Mouse (Mus musculus) CD8-positive naive resting alpha-beta T cell, adult 2 months (primary cell): ENCODE measurements around the gene Brca2.

Experiments
- DNase-seq, 2 experiments: peaks; one replicate each; pipeline ENCODE4 v3.0.0; 2022; ENCODE audit warnings: low read depth in 2 of 2, low spot score in 2 of 2

Brca2 gene

DNA sequence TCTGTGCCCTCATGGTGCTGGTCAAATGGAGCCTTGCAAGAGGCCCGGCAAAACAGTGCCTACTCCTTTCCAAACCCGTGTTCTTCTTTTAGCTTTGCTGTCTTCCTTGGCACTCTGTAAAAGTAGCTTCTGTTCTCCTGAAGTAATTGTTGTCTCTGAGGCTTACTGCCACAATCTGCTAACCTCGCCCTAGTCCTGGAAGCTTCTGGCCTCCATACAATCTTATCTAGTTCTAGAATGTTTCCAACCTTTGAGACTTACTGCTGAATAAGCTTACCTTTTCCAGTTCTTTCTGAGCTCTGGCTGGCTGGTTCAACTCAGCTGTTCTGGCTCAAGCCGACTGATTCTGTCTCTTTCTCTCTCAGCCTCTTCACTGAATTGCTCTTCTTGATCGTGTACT is 39.4 kb downstream of the Brca2 start:
- DNase-seq, result no peak

DNA sequence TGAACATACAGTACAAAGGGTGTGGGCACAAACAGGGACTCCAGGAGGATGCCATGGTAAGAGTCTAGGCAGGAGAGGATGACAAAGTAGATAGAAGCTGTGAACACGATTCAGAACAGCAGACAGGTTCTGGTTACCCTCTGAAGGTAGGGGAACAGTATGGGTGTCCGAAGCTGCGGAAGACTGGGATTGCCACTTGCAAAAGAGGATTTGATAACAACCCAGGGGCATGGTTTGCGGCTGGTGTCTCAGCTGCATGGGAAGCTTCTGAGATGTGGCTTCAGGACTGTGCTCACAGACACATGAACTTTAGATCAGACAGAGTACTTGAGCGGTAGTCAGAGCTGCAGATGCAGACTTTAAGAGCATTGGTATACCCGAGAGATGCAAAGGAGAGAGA is 42.0 kb downstream of the Brca2 start:
- no peak for DNase-seq

DNA sequence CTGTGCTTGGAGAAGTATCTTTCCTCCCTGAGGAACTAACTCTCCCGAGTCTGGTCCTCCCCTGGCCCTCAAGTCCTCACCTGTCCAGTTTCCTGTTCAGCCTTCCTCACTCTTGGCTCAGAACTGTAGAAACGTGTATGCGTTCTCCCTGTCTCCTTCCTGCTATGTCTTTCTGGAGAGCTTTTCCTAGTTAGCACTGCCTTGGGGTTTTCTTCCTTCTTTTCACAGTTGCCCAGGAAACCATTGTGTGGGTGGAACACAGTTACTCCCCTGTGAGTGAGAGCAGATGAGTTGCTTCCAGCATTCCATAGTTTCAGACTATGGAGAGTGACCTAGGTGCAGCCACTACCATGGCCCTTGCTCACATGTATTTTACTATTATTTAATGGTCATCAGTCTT is 43.8 kb downstream of the Brca2 start:
- DNase-seq, result no peak

DNA sequence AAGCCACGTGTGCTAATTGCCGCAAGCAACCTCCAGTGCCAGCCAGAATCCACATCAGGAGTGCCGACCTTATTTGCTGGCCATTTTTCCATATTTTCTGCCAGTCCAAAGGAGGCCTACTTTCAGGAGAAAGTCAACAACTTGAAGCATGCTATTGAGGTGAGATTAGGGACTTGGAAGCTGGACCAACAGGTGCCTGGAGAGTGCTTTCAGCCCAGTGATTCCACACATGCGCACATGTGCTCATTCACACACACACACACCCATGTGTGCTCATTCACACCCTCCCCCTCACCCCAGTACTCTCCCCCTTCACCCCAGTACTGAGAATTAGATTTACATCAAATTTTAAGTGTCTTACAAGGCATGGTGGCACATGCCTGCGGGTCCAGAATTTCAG is 44.5 kb downstream of the Brca2 start:
- DNase-seq, result no peak

DNA sequence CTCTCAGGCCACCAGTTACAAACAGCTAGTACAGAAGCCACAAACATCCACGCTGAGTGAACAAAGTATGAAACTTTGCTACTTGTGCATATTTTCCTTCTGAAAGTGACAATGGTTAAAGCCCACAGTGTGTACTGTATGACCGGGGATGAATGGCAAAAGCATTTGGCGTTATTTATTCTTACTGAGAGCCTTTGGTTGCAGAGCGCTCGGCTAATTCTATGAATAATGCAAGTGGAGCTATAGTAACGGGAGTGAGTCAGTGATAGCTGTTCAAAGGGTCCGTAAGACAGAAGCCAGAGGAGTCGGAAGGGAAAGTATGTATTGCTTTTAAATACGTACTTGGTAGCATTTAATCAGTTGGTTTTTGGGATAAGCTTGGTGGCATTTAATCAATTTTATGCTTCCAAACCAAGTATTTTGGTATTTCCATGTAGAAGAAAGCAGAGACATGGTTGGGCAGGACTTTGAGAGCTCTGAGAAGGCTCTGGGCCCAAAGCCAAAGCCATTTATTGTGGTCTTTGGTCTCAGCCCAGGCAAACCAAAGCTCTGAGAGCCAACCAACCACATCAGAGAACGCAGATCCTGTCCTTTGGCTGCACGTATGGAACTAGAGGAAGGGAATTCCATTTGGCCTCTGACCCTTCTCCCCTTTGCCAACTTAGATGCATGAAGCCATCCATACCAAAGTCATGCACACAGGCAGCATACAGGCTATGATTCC is 48.2 kb downstream of the Brca2 start:
- DNase-seq, result no peak

DNA sequence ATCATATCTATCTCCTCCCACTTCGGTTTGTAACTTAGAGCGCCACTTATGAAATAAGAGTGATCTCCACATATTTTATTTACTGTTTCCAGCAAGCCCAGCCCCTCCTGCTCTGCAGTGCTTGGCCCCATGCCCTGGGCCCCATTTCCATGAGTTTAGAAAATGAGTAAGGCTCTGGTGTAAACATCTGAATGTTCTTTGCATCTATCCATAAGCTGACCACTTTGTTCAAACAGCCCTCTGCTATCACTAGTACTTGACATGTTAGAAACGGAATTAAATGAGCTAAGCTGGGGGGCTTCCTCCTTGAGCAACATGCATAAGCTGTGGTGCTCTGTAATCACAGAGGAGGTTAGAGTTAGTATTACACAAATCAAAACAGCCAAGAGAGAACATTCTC is 52.0 kb downstream of the Brca2 start:
- no peak for DNase-seq

DNA sequence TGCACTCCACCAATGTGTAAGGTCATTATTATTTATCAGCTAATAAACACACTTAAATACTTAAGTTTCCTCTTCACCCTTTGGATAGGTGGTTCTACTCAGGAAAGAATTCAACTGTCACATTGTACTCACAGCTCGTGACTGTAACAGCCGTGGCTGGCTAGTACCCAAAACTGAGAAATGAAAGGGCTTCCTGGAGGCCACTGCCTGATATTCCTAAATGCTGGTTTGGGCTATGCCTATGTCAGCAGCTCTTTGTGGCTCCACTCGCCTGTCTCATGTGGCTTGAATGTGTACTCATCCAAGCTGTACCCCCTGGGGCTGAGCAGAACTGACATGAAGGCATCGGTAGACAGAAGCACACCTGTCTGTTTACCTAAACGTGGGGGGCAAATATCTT is 52.5 kb downstream of the Brca2 start:
- no peak for DNase-seq

DNA sequence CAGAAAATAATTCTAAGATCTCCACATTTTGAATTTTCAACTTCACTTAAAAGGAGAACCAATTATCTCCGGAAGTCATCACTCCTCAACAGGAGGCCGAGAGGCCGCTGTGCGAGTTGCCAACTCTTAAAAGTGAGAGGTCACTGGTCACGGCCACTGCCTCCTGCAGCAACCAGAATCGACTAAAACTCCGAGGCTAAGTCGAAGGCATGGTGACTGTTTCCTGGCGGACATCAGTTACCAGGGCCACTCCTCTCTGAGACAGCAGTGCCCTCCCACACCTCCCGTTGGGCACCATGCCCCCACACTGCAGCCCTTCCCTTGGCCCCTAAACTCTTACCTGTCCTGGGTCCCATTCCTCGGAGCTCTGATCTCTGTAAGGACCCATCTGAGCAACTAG is 54.4 kb downstream of the Brca2 start:
- no peak for DNase-seq

DNA sequence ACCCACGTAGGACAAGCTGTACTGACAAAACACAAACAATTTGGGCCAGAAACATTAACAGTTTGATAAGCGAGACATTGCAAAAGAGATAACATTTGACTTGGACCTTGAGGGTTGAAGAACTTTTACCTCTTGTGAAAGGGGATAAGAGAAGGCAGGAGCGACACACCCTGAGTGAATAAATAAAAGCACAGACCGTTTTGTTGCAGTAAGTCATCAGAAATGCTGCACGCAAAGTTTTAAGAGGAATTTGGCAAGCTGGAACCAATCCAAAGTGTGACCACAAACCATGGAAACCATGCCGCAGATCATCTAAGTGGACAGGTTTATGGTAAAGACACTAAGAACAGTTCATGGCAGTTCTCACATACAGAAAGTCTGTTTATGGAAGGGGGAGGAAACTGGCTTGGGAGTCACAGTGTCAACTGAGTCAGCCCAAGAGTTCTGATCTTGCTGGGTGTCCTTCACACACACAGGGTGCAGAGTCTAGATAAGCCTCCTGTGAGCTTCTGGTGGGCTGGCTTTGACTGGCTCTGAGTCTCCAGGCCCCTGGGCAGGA is 56.3 kb downstream of the Brca2 start:
- no peak for DNase-seq

DNA sequence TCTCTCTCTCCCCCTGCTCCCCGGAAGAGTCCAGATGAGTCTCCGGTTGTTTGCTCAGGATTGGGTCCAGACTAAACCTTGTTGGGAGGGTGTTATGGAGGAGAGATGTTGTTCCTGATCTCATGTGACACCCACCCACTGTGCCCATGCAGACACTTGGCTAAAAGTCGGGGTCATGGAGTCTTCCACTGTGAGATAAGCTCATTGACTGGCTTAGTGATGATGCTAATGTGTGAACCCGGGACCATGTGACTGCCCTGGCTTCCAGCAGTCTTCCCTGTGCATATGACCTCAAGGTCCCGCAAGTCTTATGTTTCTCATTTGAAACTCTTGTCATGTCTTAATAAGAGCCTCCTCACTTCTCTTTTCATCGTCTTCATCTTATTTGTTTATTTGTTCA is 58.8 kb downstream of the Brca2 start:
- DNase-seq, result no peak

DNA sequence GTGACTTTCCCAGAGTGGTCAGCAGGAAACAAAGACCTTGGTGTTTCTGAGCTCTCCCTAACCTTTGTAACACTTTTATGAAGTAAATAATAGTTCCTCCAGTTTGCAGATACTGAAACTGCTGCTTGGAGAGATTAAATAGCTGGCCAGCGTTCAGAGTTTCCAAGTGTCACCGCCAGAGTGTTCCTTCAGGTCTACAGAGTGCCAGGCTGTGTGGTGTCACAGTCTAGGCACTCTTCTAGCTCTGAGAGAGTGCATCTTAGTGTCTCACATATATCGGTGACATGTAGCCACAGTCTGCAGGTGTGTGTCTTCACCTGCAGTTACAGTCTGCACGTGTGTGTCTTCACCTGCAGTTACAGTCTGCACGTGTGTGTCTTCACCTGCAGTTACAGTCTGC is 60.8 kb downstream of the Brca2 start:
- DNase-seq, result no peak

DNA sequence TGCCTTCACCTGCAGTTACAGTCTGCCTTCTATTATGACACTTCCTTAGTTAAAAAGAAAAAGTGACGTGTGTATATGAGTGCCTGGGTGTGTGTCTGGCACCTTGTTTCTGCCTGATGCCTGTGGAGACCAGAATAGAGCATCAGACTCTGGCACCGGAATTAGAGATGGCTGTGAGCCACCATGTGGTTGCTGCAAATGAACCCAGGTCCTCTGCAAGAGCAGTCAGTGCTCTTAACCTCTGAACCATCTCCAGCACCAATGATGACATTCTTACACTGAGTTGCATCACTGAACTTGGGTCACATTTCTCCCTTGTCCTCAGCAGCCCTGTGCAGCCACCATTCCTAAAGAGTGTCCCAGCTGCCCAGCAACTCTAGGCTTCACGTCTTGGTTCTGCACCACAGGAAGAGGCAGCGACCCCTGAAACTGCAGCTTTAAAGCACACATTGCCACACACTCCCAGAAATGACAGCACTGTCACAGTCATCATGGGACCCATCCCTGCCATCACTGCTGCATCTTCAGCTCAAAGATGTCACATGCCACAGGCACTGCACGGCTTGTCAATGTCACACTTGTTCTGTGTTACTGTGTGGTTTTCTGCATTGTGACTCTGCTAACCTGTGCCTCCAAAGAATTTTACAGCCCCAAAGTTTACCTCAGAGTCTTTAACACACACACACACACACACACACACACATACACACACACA is 61.3 kb downstream of the Brca2 start:
- DNase-seq, result peak in 1 of 2 experiments; percentile 23

DNA sequence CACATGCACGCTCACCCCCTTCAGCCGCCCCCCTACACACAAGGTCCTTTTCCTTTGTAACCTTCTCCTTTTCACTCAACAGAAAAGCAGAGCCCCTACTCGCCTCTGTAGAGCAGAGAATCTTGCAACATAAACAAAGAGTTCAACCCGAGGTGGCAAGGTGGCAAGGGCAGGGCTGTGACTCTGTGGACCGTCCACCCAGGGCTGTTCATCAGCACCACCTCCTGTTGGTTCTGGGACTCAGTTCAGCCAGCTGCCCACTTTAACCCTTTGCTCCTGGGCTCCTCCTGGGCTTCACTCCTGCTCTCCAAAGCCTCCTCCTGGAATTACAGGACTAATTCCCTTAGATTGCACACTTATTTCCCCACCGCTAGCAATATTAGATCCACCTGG is 61.9 kb downstream of the Brca2 start:
- no peak for DNase-seq

DNA sequence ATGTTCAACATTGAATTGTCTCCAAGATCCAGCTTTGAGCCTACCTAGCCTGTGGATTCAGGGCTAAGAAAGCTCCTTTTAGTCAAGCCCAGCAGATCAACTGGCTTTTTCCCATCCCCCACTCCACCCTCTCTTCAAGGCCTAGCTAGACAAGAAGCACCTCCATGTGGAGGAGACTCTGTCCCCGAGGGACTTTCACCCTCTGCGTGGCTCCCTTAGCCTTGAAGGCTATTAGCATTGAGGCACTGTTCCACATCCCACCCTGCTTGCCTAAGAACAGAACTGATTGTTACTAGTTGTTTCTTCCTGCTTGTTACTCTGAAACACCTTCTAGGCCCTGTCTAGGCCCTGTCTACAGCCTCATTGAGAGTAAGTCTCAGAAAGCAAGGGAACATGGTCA is 67.5 kb downstream of the Brca2 start:
- no peak for DNase-seq

DNA sequence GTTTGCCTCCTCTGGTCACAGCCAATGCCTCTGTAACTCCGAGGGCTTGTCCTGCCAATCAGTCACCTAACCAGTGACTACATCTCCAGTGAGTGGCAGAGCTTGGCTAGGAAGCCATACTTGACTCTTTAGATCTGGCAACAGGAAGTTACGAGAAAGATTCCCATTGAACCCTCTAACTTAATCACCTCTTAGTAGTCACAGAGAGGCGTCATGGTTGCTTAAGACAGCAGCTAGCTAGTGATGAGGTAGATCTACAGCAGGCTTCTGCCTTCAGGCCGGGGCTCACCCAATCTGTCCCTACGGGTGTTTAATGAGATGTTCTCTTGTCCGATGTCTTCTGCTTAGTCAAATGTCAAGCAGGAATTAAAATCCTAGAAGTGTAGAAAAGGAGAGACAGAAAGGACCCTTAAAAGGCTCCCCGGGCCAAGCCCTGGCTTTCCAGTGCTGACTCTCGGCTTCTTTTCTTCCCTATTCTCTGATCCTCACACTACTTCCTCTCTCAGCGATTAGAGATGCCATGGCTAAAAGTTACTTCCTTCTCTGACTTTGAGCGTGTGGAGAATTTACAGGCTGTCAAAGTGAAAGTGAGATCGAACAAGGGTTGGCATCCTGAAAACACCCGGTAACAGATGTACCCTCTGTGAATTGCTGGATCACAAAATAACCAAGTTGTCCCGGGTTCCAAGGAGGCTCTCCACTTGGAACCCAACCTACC is 69.9 kb downstream of the Brca2 start:
- no peak for DNase-seq

DNA sequence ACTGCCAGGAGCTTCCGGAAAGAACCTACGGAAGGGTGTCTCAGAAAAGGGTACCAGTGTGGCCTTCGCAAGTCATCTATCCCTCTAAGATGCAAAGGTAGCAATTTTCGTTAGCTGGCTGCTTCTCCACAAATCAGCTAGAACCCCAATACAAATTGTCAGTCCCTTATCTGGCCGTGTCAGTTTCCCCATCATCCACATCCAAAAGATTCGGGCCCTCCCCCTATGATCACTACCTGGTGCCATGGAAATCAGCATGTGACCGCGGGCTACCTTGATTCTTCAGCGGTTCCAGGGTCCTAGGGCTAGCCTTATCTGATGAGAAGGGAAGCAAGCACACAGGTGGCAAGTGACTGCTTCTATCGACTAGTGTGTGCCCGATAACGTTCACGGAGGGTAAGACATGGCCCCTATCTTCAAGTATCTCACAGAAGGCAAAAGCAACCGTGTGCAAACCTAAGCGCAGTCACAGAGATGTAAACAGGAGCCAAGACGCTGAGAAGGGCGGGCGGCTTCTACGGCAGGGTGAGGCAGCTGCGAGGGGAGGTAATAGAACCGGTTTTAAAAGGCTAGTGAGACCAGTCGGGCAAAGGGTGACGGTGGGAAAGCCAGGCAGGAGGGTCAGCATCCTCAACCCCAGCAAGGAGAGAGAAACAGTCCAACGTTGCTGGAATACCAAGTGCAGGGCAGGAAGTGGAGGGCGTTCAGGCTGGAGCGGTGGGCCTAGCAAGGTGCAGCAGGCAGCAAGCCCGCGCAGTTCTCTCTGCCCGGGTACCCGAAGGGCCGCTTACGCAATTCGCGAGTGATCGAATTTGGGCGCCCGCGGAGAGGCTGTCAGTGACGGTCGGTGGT is 70.7 kb downstream of the Brca2 start:
- DNase-seq, result peak; percentile 37 to 52

DNA sequence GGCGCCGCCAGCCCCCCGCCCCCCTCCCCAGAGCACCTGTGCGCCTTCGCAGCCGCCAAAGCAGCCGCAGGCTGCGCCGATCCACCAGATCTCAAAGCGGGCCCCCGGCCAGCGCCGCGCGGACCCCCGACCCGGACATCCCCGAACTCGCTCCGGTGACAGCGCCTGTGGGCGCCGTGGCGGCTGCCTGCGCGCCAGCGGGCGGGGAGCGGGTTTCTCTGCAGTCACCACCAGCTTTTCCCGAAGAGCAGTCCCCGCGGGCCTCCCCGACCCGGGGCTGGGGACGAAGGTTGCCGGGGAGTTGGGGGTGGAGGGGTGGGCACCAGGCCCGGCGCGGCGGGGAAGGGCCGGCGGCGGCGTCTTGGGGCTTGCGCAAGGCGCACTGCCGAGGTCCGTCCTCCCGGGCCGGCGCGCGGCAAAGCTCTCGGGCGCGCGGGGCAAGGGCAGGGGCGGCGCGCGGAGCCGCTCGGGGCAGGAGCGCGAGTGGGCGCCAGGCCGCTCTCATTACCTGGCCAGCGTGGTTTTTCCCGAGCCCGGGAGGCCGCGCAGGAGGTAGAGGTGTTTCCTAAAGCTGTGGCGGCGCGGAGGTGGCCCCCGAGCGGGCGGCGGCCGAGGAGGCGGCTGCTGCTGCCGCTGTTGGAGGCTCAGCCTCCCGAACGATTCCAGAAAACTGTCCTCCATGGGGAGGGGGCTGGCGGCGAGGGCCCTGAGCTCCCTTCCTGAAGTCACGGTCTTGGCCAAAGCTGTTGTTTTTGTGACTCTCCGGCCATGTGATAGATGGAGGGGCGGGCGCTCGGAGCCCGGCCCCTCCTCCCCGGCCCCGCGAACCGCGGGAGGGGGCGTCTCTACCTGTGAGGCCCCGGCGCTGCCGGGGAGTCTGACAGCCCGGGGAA is 71.6 kb downstream of the Brca2 start:
- DNase-seq, result peak; percentile 44 to 58

DNA sequence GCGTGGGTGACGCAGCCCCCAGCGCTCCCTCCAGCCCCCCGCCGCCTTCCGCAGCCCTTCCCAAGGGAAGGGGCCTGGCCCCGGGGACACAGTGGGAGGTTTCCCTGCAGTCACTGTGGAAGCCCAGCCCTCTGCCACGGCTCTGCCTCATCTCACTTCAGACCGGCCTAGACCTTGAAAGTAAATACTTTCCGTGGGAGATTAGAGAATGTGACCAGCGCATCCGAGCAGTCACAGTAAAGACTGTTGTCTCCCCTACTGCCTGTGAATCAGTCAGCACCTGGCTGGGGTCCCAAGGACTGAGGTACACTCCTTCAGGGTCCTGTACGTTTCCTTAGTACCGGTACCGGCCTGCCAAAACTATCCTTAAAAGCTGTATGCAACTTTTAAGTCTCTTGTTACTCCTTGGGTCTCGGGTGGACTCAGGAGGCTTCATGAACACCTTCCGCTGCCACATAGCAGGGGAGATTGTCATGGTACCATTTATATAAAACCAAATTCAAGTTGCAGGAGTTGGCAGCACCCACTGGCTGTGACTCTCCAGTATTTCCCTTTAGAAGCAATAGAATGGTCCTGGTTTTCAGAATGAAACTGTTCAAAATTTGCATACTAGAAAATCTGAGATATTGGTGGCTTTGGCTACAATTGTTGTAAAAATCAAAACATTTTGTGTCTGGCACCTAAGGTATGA is 72.4 kb downstream of the Brca2 start:
- no peak for DNase-seq

DNA sequence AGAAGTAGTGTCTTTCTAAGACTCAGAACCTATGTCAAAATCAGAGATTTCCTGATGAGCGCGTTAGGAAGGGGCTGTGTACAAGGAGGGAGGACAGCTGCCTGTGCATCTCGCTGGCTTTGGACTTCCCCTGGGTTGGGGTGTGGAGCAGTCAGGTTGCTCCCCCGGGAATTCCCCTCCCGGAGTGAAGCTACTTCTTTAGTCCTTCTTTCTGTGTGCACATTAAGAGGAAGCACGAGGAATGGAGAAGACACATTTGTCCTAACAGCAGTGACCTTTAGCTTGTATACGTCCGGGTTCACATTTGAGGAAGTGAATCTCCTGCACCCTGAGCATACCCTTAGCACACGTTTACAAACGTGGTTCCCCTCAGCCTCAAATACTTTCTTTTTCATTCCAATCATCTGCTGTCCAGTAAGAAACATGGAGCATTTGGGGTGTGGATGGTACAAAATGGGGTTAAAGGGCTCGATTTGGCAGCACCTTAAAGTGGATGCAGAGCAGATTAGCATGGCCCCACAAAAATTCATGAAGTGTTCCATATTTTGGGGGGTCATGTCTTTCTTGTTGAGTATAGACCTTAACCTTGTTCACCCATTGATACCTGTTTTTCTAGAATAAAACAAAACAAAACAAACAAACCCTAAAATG is 73.1 kb downstream of the Brca2 start:
- DNase-seq, result no peak
